Mouse (Mus musculus): ENCODE measurements around the gene Cfap52.

Cfap52 gene

GRCm38 (mm10) chr11:67965242-67965883 lies at the start of gene Cfap52:
Gene Cfap52 (minus strand): TSS chr11:67965651.
- DNase-seq: peak; percentile 86

DNA sequence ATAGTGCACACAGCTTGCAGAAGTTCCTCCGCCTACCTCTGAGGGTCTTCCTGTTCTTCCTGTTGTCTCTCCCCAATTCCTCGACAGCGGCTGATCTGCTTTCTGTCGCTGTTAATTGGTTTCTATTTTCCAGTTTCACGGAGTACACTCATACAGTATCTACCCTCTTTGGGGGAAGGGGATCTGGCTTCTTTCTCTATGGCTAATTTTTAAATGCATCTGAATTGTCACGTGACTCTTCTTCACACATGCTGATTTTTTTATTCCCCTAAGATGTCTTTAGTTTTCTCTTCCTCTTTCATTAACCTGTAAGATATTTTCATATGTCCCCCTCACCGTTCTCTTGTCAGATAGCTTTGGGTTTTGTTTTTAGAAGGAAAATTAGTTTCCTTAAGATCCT lies 46.8 kb upstream of the Cfap52 start:
- no peak for DNase-seq

GRCm38 (mm10) chr11:68009377-68009776 lies 43.9 kb upstream of the Cfap52 start:
- DNase-seq: no peak

DNA sequence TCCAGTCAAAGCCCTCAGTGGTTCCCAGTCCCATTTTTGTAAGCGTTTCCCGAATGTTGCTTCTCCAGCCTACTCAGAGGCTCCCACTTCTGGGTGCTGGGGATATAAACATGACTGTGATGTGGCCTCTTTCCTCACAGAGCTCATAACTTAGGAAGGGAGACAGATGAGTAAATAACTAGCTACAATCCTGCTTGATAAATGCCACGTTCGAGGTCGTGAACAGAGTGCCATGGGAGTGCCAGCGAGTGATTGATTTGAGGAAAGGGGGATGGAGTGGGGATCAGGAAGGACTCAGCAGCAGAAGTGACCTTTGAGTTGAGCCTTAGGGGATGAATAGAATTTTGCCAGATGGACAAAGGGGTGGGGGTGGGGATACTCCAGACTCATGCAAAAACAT lies 42.2 kb upstream of the Cfap52 start:
- no peak for DNase-seq

GRCm38 (mm10) chr11:68006216-68006789 lies 40.9 kb upstream of the Cfap52 start:
- DNase-seq: no peak

- DNase-seq: peak; percentile 49 to 79
Observed at GRCm38 (mm10) chr11:68004191-68004590, 38.7 kb upstream of the Cfap52 start.

DNA sequence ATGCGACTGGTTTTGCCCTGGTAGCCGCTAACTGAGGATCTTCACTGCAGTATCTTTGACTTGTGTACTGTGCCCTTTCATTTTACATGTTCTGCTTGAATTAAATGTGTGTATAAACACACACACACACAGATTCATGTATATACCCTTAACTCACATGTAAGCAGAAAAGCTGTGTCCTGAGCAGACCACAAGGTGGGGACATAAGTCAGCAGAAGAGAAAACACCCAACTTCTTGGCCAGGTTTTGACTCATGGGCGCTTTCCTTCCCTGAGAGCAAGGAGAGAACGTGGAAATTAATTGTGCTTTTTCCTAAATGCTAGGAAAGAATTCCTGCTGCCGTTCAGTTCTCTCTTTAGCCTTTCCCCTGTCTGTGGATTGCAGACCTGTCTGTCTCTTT lies 34.2 kb upstream of the Cfap52 start:
- no peak for DNase-seq

GRCm38 (mm10) chr11:67998905-67999304 lies 33.5 kb upstream of the Cfap52 start:
- no peak for DNase-seq

DNA sequence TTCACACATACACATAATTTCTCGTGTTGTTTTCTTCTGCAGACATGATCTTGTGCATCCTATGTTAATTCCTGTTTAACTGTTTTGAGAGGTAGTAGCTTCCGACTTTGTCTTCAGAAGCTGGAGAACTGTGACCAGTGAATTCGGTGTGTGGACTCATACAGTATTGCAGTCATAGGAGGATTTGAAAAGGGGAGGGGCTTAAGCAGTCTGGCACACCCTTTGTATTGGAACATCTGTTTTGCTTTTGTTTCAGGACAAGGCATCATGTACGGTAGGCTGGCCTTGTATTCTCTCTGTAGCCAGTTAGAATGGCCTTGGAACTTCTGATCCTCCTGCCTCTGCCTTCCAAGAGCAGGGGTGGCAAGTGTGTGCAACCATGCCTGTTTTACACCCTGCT lies 30.5 kb upstream of the Cfap52 start:
- no peak for DNase-seq

DNA sequence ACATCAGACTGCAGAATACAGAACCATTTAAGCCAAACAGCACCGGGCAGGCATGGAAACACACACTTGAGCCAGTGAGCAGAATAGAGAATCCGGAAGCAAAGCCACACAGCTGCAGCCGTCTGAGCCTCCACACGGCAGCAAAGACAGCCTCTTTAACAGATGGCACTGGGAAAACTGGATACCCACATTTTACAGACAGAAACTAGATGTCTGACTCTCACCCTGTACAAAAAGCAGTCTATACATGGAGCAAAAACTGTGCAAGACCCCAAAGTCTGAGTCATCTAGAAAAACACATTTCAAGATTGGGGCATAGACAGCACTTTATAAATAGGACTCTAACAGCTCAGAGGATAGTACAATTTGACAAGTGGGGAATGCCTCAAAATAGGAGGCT lies 25.8 kb upstream of the Cfap52 start:
- DNase-seq: no peak

GRCm38 (mm10) chr11:67983564-67983963 lies 18.1 kb upstream of the Cfap52 start:
- DNase-seq: no peak

GRCm38 (mm10) chr11:67975252-67975651 lies 9.8 kb upstream of the Cfap52 start:
- DNase-seq: peak in 1 of 2 experiments; percentile 37

GRCm38 (mm10) chr11:67973225-67973624 lies 7.8 kb upstream of the Cfap52 start:
- DNase-seq: peak in 1 of 2 experiments; percentile 7

DNA sequence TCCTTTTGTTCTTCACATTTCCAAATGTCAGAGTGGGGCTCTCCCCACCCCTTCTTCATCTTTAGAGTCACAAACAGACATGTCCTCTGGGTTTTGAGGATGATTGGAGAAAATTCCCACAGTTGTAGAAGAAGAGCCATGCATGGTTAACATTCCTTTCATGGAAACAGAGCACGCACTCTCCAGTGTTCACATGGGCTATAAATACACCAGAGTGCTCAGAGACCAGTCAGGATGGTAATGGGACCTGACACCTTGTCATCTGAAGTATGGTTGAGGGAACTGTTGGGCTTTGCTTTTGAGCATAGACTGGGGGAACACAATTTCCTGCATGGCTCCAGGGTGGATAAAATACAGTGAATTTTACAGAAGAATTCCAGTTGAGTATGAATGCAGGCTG lies 7.2 kb upstream of the Cfap52 start:
- DNase-seq: no peak

- no peak for DNase-seq
Observed at GRCm38 (mm10) chr11:67967831-67968230, 2.4 kb upstream of the Cfap52 start.

DNA sequence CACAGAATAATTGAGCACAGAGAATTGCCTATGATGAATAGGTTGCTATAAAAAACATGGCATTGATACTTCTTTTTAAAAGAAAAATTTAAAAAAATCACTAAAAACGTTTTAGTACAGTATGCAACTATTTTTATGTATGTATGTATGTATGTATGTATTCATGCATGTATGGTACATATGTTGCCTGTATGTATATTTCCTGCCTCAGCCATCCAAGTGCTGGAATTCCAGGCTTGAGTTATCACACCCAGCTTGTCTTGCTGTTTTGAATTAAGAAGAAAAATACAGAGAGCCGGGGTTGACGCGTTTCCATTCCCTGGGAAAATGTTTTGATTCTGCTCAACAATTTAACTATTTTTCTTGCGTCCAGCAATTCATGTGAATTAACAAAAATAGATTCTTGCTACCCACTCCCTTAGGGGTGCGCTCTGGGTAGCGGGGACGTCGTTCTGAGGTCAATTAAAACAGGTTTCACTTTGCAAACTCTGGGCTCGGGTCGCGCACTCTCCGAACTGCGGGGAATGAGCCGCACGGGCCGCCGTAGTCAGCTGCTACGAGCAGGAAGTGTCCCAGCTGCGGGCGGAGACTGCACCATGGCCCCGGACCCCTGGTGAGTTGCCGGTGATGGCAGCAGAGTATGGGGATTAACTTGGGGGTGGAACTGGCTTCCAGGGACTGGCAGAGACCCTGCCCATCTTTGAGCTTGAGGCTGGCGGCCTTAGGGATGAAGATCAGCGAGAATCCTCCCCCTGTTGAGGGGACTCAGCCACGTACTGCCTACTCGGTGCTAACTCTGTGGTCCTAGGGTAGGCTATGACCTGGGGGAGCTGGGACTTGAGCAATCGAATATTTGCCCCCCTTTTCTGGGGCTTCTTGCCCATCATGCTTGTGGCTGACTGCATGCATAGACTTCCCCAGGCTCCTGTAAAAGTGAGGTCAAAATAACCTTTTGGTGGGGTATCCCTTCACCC lies 741 bp upstream of the Cfap52 start, which contains the start of gene Stx8:
TSS of gene Stx8 (plus strand) at position 289 of the 974 bp plus-strand sequence.
- DNase-seq: peak; percentile 95 to 96

DNA sequence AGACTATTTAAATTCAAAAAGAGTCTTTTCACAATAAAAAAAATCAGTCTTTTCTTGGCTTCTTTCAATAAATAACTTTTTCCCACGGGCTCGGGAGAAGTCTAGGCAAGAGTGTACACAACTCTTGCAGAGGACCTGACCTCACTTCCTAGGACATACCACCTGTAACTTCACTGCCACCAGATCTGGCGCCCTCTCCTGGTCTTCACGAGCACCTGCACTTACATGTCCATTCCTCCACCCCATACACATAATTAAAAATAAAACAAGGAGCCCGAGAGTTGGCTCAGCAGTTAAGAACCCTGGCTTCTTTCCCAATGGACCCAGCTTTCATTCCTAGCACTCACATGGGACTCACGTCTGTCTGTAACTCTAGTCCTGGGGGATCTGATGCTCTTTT lies 1.3 kb downstream of the Cfap52 start:
- DNase-seq: no peak

GRCm38 (mm10) chr11:67954413-67954812 lies 11.0 kb downstream of the Cfap52 start:
- no peak for DNase-seq

GRCm38 (mm10) chr11:67953604-67954003 lies 11.8 kb downstream of the Cfap52 start:
- DNase-seq: no peak

DNA sequence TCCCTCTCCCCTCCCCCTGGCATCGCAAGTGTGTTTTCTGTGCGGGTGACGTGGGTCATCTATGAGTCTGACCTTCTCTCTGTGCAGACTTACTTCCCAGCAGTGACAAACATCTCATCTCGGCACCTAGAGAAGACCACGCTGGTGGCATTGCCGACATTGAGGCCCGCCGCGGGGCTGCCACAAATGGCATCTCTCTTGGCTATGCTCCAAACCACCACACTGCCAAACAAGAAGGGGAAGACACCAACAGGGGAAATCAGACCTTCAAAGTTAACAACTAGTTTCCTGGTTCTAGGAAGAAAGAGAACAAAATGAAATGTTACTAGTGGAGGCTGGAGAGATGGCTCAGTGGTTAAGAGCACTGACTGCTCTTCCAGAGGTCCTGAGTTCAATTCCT lies 16.0 kb downstream of the Cfap52 start:
- DNase-seq: no peak

DNA sequence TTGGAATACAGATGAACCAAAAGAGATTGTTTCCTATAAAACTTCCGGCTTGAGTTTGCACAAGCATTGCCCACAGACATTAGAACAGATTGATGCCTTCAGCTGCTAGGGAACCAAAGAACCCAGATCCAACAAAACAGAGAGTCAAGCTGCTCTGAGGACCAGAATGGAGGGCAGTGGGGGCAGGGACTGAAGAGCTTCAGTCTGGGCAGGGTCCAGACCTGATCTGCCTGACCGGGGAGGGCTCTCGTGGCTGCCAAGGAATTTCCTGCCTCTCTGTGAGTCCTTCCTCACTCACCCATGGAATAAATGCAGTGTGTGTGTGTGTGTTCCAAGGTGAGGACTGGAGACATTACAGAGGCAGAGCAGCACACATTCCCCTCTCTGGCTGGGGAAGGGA lies 17.2 kb downstream of the Cfap52 start:
- DNase-seq: no peak

DNA sequence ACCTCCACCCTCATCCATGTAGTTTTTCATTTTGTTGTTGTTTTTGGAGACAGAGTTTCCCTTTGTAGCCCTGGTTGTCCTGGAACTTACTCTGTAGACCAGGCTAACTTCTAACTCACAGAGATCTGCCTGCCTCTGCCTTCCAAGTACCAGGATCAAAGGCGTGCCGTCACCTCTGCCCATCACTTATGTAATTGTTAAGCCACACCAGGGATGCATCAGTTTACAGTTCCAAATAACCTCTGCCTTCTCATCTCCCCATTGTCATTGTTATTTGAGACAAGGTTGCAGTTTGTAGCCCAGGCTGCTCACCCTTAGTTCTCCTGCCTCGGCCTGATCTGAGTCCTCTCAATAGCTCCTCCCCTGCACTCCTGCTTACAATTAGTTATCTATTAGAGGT lies 33.3 kb downstream of the Cfap52 start:
- no peak for DNase-seq

DNA sequence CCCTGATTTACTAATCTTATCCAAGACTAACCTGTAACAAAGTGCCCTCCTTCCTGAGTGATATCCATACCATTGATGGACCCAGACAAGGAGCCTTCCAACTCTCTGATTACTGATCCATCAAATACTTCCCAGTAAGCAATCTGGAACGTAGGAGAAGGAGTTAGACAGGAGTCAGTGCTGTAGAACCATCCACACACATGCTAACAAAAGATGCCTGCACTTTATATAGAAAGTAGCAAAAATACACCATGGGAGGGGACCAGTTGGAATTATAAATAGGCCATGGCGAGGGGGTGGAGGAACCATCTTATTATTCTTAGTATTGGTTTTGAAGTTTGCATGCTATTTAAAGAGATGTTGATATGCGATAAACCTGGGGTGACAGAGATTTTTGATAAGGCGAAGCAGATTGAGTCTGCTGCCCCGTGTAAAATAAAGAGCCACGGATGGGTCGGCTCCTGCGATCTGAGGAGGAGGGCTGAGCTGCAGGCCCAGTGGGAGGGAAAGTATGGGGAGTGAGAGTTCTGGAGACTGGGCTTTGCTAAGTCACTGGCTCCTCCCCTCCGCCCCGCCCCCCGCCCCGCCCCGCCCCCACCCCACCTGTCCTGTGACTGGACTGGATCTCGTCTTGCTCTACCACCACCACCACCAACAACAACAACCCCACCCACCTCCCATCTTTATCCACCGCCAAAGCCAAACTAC lies 38.9 kb downstream of the Cfap52 start:
- DNase-seq: no peak

Data from lung, postnatal 4 days (tissue).